Mouse (Mus musculus): ENCODE measurements around the gene Secisbp2.
A peak's percentile ranks its signal among the peaks of the same experiment; 100 is the strongest.
"Not testable (repeated sequence)": the region's sequence is repeated elsewhere in the genome, so short reads cannot be mapped to it uniquely, and the experiment has no call there.

Secisbp2 gene

GRCm38 (mm10) chr13:51651408-51652064, at the start of gene Secisbp2:
Secisbp2 (plus strand) TSS chr13:51651697.
- peak; percentile 75 for DNase-seq (ENCODE audit: low read depth)

GRCm38 (mm10) chr13:51602764-51603163, 48.7 kb upstream of the Secisbp2 start:
- DNase-seq (ENCODE audit: low read depth) = no peak

GRCm38 (mm10) chr13:51603221-51603893, 48.1 kb upstream of the Secisbp2 start:
- DNase-seq (ENCODE audit: low read depth) = peak; percentile 13

- no peak for DNase-seq (ENCODE audit: low read depth)
Observed at GRCm38 (mm10) chr13:51603894-51604244, 47.6 kb upstream of the Secisbp2 start.

- no peak for DNase-seq (ENCODE audit: low read depth)
Observed at GRCm38 (mm10) chr13:51609231-51609630, 42.3 kb upstream of the Secisbp2 start.

GRCm38 (mm10) chr13:51611060-51611459, 40.4 kb upstream of the Secisbp2 start:
- DNase-seq (ENCODE audit: low read depth) = no peak

GRCm38 (mm10) chr13:51611500-51611899, 40.0 kb upstream of the Secisbp2 start:
- DNase-seq (ENCODE audit: low read depth) = no peak

GRCm38 (mm10) chr13:51615815-51616214, 35.7 kb upstream of the Secisbp2 start:
- peak; percentile 27 for DNase-seq (ENCODE audit: low read depth)

GRCm38 (mm10) chr13:51616417-51617044, 35.0 kb upstream of the Secisbp2 start:
- DNase-seq (ENCODE audit: low read depth) = no peak

- DNase-seq (ENCODE audit: low read depth) = no peak
Observed at GRCm38 (mm10) chr13:51617306-51617705, 34.2 kb upstream of the Secisbp2 start.

GRCm38 (mm10) chr13:51617861-51618260, 33.6 kb upstream of the Secisbp2 start:
- DNase-seq (ENCODE audit: low read depth) = peak; percentile 20

- no peak for DNase-seq (ENCODE audit: low read depth)
Observed at GRCm38 (mm10) chr13:51618602-51619001, 32.9 kb upstream of the Secisbp2 start.

- no peak for DNase-seq (ENCODE audit: low read depth)
Observed at GRCm38 (mm10) chr13:51622626-51623025, 28.9 kb upstream of the Secisbp2 start.

- no peak for DNase-seq (ENCODE audit: low read depth)
Observed at GRCm38 (mm10) chr13:51623678-51624077, 27.8 kb upstream of the Secisbp2 start.

GRCm38 (mm10) chr13:51628273-51628848, 23.1 kb upstream of the Secisbp2 start:
- no peak for DNase-seq (ENCODE audit: low read depth)

GRCm38 (mm10) chr13:51631354-51631992, 20.0 kb upstream of the Secisbp2 start:
- DNase-seq (ENCODE audit: low read depth) = no peak

- no peak for DNase-seq (ENCODE audit: low read depth)
Observed at GRCm38 (mm10) chr13:51632560-51633218, 18.8 kb upstream of the Secisbp2 start.

GRCm38 (mm10) chr13:51635384-51635783, 16.1 kb upstream of the Secisbp2 start:
- not testable (repeated sequence) for DNase-seq (ENCODE audit: low read depth)

- no peak for DNase-seq (ENCODE audit: low read depth)
Observed at GRCm38 (mm10) chr13:51638958-51639357, 12.5 kb upstream of the Secisbp2 start.

- no peak for DNase-seq (ENCODE audit: low read depth)
Observed at GRCm38 (mm10) chr13:51641424-51641823, 10.1 kb upstream of the Secisbp2 start.

- DNase-seq (ENCODE audit: low read depth) = no peak
Observed at GRCm38 (mm10) chr13:51642171-51642778, 9.2 kb upstream of the Secisbp2 start.
